Mouse (Mus musculus) G1E-ER4 (cell line): ENCODE results near the gene Eif4e1b. TPM values are rescaled to one million over a fixed set of nuclear protein-coding genes. Genes with fewer than 3 reads are reported as not detected.

Experiments used
- GATA1 ChIP-seq: IDR thresholded peaks from one replicate; pipeline ENCODE4 v1.8.0; 2012; ENCODE audit warnings: low read length, inconsistent platforms
- polyA plus RNA-seq: library from polyadenylated mRNA; stranded (reverse); fragments of >175 nt; gene quantifications from 2 replicates; pipeline ENCODE4 v1.2.3, GENCODE M21; 2012

Gene Eif4e1b
- polyA plus RNA-seq, 1 experiment = not detected

- no peak for TF ChIP-seq GATA1
Observed at GRCm38 (mm10) chr13:54756156-54756712, 27.6 kb upstream of the Eif4e1b start.

DNA sequence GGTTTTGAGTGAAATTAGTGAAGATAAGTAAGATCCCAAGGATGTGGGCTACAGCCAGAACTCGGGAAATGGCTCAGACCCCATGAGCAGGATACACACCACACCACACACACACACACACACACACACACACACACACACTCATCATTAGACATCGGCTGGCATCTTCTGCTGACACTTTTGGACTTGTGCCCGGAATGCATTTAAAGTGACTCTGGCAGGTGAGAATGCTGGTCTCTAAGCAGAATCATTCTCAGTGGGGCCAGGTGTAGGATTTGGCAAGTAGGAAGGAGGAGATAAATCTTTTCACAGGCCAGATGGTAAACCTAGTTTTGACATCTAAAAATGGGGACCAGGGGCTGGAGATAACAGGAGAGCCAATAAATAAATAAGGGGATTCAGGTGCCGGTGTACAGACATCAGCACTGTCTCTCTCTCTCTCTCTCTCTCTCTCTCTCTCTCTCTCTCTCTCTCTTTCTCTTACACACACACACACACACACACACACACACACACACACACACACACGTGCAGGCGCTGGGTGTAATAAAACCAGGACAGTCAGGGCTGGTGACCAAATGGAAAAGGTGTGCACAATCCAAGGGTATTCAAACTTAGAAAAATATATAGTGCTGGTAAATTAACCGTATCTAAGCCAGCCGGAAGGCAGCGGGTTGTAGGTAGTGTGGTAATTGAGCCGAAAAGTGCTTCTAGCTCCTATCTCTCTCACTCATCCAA is 26.5 kb upstream of the Eif4e1b start:
- no peak for TF ChIP-seq GATA1

DNA sequence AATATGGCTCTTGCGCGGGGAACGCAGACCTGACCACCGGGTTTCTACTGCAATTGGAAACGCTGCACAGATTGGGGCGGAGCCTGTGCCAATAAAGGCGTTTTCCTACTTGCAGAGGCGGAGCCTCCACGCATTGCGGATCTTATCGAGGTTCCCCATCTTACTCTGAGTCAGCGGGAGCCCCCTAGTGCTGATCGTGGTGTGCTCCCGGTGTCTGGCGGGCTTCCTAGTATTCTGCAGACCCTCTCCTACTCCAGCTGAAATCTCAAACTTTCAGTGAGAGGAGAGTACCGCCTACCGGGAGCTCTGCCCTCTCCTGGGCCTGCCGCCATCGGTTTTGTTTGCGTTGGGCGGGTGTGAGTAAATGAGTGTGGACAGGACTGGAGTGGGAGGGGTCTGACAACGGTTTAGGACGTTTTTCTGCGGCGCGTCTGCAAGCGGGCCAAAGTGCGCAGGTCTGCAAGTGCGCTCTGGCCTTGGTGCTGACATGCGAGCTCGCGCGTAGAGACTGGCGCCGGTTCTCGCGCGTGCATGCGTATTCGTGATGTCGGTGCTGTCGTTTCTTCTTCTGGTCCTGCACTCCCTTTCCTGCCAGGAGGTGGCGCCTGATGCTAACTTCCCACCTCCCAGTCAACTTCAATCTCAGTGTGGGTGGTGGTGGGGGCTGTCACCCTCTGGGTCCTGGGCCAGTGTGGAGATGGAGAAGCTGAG is 25.6 kb upstream of the Eif4e1b start:
- no peak for TF ChIP-seq GATA1

GRCm38 (mm10) chr13:54758756-54759470 is 24.9 kb upstream of the Eif4e1b start:
- TF ChIP-seq GATA1 = no peak

DNA sequence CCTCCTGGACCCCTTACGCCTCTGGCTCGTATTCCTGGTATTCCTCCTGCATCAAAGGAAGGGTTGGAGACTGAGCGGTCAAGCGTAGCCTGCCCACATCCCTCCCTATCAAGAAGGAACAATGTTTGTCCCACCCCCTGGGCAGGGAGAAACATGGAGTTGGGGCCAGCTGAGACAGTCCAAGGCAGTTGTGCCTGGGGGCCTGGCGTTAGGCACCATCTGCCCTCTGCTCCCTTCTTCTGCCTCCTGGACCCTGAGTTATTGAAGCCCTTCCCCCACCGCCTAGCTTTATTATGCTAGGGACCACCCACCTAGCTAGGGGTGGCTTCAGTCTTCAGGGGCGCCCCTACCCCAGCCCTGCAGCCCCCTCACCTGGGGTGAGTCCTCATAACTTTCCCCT is 24.3 kb upstream of the Eif4e1b start:
- TF ChIP-seq GATA1 = no peak

DNA sequence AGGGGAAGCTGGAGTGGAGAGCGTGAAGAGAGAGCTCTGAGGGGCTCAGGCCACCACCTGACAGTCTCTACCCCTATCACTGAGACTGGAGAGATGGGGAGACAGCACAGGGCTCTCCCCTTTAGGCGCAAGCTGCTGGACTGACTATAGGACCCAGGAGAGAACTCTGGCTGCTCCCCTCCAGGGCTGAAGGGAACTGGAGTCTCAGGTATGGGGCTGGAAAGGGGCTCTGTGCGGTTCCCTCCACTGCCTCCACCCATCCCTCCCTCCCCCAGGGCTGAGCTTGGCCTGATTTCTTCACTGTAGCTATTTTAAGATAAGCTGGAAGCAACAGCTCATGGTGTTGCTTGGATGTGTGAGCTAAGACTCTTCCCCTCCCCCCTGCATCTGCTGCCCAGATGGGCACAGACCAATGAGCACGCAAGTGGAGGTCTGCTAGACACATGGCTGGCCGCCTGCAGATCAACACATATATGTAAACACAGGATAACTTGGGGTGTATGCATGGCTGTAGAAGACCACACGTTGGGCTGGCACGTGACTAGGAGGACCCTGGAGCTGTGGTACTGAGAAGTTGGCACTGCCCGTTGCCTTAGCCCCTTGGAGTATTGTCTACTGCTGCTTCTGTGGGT is 23.5 kb upstream of the Eif4e1b start:
- TF ChIP-seq GATA1 = no peak

DNA sequence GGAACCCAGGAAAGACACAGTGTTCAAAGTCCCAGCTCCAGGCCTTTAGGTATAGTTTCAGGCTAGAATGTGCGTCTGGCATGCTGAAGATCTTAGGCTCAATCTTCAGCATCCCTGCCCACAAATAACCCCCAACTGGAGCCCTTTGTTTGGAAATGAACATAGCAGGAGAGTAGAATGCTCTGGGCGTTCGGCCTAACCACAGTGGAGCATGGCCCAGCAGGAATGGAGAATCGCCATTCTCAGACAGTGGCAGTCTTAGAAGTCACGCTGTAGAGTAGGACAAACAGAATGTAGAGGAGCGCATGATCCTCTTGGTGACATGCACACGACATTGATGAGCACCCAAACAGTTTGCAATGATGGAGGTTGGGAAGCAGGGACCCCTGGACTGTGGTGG is 22.9 kb upstream of the Eif4e1b start:
- no peak for TF ChIP-seq GATA1

- no peak for TF ChIP-seq GATA1
Observed at GRCm38 (mm10) chr13:54765281-54766191, 18.3 kb upstream of the Eif4e1b start.

DNA sequence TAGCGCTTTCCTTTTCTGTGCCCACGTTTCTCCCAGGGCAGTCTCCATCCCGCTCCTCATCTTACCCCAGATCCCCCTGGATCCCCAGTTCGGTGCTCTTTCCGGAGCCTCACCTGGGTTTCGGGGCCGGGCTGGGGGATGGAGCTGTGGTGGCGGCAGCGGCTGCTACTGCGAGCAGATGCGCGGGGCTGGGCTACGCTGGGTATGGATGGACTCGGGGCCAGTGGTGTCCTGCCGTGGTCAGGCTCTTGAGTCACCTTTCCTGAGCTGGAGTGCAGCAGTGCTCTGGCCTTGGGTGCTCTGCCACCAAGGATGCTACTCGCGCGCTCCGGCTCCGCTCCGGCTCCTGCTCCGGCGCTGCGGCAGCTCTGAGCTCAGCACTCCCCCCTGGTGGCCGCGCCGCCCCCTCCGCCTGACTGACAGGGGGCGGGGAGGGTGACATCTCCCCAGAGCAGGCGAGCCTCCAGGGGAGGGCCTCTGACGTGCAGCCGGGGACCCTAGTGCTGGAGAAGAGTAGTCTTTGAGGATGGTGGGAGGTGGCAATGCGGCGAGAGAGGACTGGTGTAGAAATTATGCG is 17.5 kb upstream of the Eif4e1b start, which contains the start of gene Sncb:
Gene Sncb, minus strand, starts transcription at position 404 of the 577 bp plus-strand sequence.
- TF ChIP-seq GATA1 = no peak

- no peak for TF ChIP-seq GATA1
Observed at GRCm38 (mm10) chr13:54767012-54767411, 16.8 kb upstream of the Eif4e1b start.

- TF ChIP-seq GATA1 = no peak
Observed at GRCm38 (mm10) chr13:54780592-54780991, 3.2 kb upstream of the Eif4e1b start.

DNA sequence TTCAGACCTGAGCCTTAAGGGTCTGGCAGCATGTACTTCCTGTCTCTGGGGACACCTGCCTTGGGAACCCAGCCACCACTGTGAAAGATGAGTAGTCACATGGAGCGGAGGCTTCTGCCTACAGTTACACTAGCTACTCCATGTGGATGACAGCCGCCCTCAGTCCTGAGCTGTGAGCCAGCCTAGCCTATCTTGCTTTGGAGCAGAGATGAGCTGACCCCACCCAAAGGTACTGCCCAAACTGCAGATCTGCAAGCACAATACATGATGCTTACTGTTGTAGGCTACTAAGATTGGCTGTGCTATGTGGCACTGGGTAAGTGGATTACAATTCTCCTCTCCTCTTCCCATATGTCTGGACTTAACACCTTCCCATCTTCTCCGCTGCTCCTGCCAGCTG is 2.7 kb upstream of the Eif4e1b start:
- TF ChIP-seq GATA1 = no peak

- no peak for TF ChIP-seq GATA1
Observed at GRCm38 (mm10) chr13:54783235-54783634, 563 bp upstream of the Eif4e1b start.
